Mouse (Mus musculus) MEL (cell line): ENCODE measurements at regions not wholly inside any gene's neighbourhood (a gene's known extent, or its start where the extent isn't known, plus 50 kb on each side); places are given as distances from the start of the nearest gene placed in this dataset.
"Not testable (repeated sequence)": the region's sequence is repeated elsewhere in the genome, so short reads cannot be mapped to it uniquely, and the experiment has no call there.

Source experiments
- DNase-seq: peaks from one replicate; pipeline ENCODE4 v3.0.0; 2011; ENCODE audit warnings: low read depth, low spot score
- H3K27ac ChIP-seq: 2 replicates; pipeline ENCODE4 v1.5.1; 2012; ENCODE audit warnings: low read depth, mild to moderate bottlenecking, control low read depth, low read length, moderate library complexity; ENCODE audit not compliant: control insufficient read depth
- H3K27me3 ChIP-seq, 2 experiments: fragments of 150-350 bp in 1 of 2; sonication (generic) in 1 of 2; 2 replicates each; pipeline ENCODE4 v1.6.1; 2012; ENCODE audit warnings: low read length in 2 of 2, mild to moderate bottlenecking in 2 of 2, improper control_type of control experiment in 1 of 2, moderate library complexity in 1 of 2; ENCODE audit not compliant: insufficient read depth in 2 of 2, control insufficient read depth in 1 of 2
- H3K36me3 ChIP-seq, 2 experiments: 2 replicates each; pipeline ENCODE4 v1.6.1; 2012 to 2014; ENCODE audit warnings: low read length in 2 of 2, improper control_type of control experiment in 1 of 2, inconsistent platforms in 1 of 2, mild to moderate bottlenecking in 1 of 2; ENCODE audit not compliant: insufficient read depth in 2 of 2, control insufficient read depth in 1 of 2
- H3K4me1 ChIP-seq, 2 experiments: fragments of 150-350 bp in 1 of 2; sonication (generic) in 1 of 2; 2 replicates each; pipeline ENCODE4 v1.6.1; 2012; ENCODE audit warnings: low read length in 2 of 2, improper control_type of control experiment in 1 of 2, mild to moderate bottlenecking in 1 of 2; ENCODE audit not compliant: insufficient read depth in 2 of 2, control insufficient read depth in 1 of 2
- H3K4me3 ChIP-seq, 2 experiments: fragments of 150-350 bp in 1 of 2; sonication (generic) in 1 of 2; 2 replicates each; pipeline ENCODE4 v1.5.1; 2012; ENCODE audit warnings: low read depth in 2 of 2, low read length in 2 of 2, mild to moderate bottlenecking in 2 of 2, moderate library complexity in 2 of 2, control low read depth in 1 of 2, improper control_type of control experiment in 1 of 2; ENCODE audit not compliant: control insufficient read depth in 1 of 2, insufficient read depth in 1 of 2
- H3K79me2 ChIP-seq: 2 replicates; pipeline ENCODE4 v1.6.1; 2012; ENCODE audit warnings: mild to moderate bottlenecking, low read length, moderate library complexity; ENCODE audit not compliant: control insufficient read depth, poor library complexity, insufficient read depth
- H3K9ac ChIP-seq: 2 replicates; pipeline ENCODE4 v1.6.1; 2012; ENCODE audit warnings: low read depth, mild to moderate bottlenecking, control low read depth, low read length, moderate library complexity; ENCODE audit not compliant: control insufficient read depth, poor library complexity, severe bottlenecking
- H3K9me3 ChIP-seq: fragments of 150-350 bp; sonication (generic); replicated peaks from 2 replicates; pipeline ENCODE4 v1.6.1; 2012; ENCODE audit warnings: mild to moderate bottlenecking, low read length, improper control_type of control experiment, moderate library complexity; ENCODE audit not compliant: insufficient read depth
- CTCF ChIP-seq, 3 experiments: IDR thresholded peaks in 2 of 3; conservative IDR thresholded peaks in 1 of 3; 2 replicates each; pipeline ENCODE4 v1.5.1; 2011 to 2012; ENCODE audit warnings: low read length in 3 of 3, low read depth in 2 of 3, mild to moderate bottlenecking in 2 of 3, improper control_type of control experiment in 1 of 3, inconsistent platforms in 1 of 3, mixed read lengths in 1 of 3, moderate library complexity in 1 of 3; ENCODE audit not compliant: control insufficient read depth in 1 of 3, insufficient read depth in 1 of 3, poor library complexity in 1 of 3, severe bottlenecking in 1 of 3
- RAD21 ChIP-seq: IDR thresholded peaks from 2 replicates; pipeline ENCODE4 v1.6.1; 2011; ENCODE audit warnings: mild to moderate bottlenecking, low read depth, low read length, improper control_type of control experiment

- H3K4me1 ChIP-seq, H3K27ac ChIP-seq, H3K79me2 ChIP-seq, H3K36me3 ChIP-seq, DNase-seq, H3K9ac ChIP-seq, H3K4me3 ChIP-seq, H3K27me3 ChIP-seq, H3K9me3 ChIP-seq: not testable (repeated sequence)
Observed at GRCm38 (mm10) chr16:3334355-3334754, 256.5 kb upstream of the Olfr161 start.

DNA sequence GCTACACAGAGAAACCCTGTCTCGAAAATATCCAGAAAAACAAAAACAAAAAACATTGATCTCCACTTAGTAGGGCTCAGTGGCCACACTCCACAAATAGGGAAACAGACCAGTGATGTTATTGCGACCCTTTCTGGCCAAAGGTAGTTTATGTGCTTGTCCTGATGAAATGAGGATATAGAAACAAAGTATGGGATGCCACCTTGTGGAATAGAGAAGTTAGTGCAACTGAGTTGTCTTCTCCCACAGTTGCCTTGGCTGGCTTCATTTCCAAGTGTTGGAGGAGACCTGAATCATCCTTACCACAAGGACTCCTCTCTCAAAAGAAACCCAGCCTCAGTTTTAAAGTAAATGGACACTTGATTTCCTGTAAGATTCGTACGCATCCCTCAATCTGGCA lies 247.5 kb upstream of the Olfr161 start:
- not testable (repeated sequence) for H3K9me3 ChIP-seq, H3K4me1 ChIP-seq, H3K4me3 ChIP-seq, H3K36me3 ChIP-seq, H3K79me2 ChIP-seq, H3K9ac ChIP-seq, H3K27ac ChIP-seq, H3K27me3 ChIP-seq
- DNase-seq = peak; percentile 5
- TF ChIP-seq RAD21 (peak; percentile 8), CTCF (IDR thresholded peaks at IDR 0.05 in 2 of 3, conservative IDR thresholded peaks at IDR 0.05 in 1 of 3; ENCODE audit: control insufficient read depth in 1 of 3, insufficient read depth in 1 of 3, low read depth in 2 of 3, low read length in 3 of 3, poor library complexity in 1 of 3, severe bottlenecking in 1 of 3) (0 out of 6 replicates have a peak, but pooled peaks of 1 of the 3 experiments have one; percentile 3)

DNA sequence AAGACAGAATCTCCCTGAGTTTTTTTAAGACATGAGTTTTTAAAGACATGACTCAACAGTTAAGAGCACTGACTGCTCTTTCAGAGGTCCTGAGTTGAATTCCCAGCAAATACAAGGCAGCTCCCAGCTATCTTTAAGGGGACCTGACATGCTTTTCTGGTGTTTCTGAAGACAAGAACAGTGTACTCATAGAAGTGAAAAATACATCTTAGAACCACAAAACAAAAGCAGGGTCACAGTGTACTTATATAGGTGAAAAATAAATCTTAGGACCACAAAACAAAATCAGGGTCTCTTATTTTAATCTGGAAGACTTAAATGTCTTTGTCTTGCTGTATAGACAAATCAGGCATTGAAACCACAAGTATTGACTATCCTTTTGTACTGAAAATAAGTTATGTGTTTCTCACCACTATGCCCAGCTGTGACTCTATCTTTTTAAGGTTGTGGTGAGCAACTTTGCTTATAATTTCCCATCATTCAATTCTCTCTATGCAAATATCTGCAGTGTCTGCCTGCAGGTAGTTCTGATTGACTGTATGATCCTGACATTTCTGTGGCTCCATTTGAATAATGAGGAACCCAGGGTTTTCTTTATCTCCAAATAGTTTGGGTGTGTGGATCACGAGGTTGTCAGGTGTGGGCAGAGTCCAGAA lies 246.0 kb upstream of the Olfr161 start:
- not testable (repeated sequence) for H3K4me1 ChIP-seq, H3K79me2 ChIP-seq, H3K4me3 ChIP-seq, H3K9ac ChIP-seq, H3K27ac ChIP-seq, H3K9me3 ChIP-seq, H3K27me3 ChIP-seq, H3K36me3 ChIP-seq
- DNase-seq = peak; percentile 55

DNA sequence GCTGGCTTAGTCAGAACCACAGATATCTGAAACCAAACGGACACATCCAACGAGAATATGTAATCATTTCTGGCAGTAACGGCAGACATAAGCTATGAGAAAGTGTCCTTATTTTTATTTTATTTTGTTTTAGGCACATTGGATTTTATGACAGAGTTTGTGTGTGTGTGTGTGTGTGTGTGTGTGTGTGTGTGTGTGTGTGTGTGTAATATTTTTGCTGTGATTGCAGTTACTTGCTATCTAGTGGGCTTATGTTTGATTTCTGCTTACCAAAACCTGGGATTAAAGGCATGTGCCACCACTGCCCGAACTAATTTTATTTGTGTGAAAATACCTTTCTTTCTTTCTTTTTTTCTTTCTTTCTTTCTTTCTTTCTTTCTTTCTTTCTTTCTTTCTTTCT lies 241.5 kb upstream of the Olfr161 start:
- not testable (repeated sequence) for H3K27ac ChIP-seq, H3K36me3 ChIP-seq, DNase-seq, H3K79me2 ChIP-seq, H3K27me3 ChIP-seq, H3K4me3 ChIP-seq, H3K4me1 ChIP-seq, H3K9ac ChIP-seq, H3K9me3 ChIP-seq

- H3K27ac ChIP-seq, H3K4me3 ChIP-seq, H3K36me3 ChIP-seq, H3K9ac ChIP-seq, H3K27me3 ChIP-seq, H3K4me1 ChIP-seq, H3K9me3 ChIP-seq, H3K79me2 ChIP-seq: not testable (repeated sequence)
- peak; percentile 50 for DNase-seq
Observed at GRCm38 (mm10) chr16:3349850-3350547, 240.8 kb upstream of the Olfr161 start.

GRCm38 (mm10) chr16:3350668-3351507 lies 240.0 kb upstream of the Olfr161 start:
- not testable (repeated sequence) for H3K79me2 ChIP-seq, H3K9me3 ChIP-seq, H3K27me3 ChIP-seq, H3K4me3 ChIP-seq, H3K36me3 ChIP-seq, H3K9ac ChIP-seq, H3K4me1 ChIP-seq
- H3K27ac ChIP-seq = 0 out of 2 replicates have a peak overlapping the region, but pooled peaks have one; percentile 1
- DNase-seq = peak; percentile 99
